Mouse (Mus musculus): Measurements from ENCODE around the gene Lce1h.

Lce1h gene

DNA sequence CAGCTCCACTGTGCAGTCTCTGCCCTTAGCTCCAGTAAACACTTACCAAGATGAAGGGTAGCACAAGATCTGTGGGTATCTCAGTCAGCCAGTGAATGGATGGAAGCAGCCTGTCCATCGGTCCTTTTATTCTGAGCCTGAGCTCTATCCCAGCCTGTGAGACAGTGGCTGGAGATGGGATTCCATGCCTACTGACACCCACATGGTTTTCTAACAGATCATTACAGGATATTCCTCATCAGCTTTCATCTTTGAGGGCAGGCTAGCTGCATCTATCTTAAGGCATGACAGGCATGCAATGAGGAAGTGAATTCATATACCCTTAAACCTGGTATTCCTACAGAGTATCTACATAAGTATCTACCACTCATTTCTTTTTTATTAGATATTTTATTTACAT is at the start of gene Lce1h:
Gene Lce1h, minus strand, starts transcription at position 101 of the 400 bp plus-strand sequence.
- no peak for DNase-seq (ENCODE audit: low spot score)

DNA sequence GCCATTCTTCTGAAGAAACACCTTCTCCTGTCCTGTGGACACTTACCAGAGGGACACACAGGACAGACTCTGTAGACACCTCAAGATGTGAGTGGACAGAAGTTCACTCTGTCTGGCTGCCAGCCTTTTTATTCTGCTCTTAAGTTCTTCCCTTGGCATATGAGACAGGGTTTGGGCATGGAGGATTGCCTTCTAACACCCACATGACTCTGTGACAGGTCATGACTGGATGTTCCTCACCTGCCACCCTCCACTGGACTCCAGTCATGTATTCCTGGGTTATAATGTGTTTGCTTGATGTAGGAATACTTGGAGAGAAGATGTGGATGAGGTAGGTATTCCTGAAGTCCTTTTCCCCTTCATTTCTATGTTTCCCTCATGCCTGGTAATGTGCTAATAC is 42.9 kb upstream of the Lce1h start, which contains the start of gene Lce1k:
Gene Lce1k, minus strand, starts transcription at position 101 of the 400 bp plus-strand sequence.
- DNase-seq (ENCODE audit: low spot score): no peak

DNA sequence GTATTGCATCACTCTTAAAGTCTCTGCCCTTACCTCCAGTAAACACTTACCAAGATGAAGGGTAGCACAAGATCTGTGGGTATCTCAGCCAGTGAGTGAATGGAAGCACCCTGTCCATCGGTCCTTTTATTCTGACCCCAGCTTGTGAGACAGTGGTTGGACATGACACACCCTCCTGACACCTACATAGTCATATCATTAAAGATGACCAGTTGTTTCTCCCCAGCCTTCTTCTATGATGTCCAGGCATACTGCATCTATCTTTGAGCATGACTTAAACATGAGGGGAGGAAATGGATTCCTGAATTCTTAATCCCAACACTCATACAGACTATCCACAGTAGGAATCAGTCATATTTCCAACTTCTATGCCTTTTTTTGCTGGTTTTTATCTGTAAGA is 25.5 kb upstream of the Lce1h start, which contains the start of gene Lce1j:
Gene Lce1j, minus strand, starts transcription at position 101 of the 400 bp plus-strand sequence.
- no peak for DNase-seq (ENCODE audit: low spot score)

DNA sequence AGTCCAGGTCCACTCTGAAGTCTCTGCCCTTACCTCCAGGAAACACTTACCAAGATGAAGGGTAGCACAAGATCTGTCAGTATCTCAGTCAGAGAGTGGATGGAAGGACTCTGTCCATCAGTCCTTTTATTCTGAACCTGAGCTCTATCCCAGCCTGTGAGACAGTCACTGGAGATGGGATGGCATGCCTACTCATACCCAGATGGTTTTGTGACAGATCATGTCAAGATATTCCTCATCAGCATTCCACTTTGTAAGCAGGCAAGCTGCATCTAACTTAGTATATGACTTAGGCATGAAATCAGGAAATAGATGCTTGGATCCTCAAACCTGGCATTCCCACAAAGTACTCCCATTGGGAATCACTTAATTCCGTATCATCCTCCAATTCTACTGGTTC is 13.9 kb upstream of the Lce1h start, which contains the start of gene Lce1i:
Gene Lce1i, minus strand, starts transcription at position 101 of the 400 bp plus-strand sequence.
- DNase-seq (ENCODE audit: low spot score): no peak

DNA sequence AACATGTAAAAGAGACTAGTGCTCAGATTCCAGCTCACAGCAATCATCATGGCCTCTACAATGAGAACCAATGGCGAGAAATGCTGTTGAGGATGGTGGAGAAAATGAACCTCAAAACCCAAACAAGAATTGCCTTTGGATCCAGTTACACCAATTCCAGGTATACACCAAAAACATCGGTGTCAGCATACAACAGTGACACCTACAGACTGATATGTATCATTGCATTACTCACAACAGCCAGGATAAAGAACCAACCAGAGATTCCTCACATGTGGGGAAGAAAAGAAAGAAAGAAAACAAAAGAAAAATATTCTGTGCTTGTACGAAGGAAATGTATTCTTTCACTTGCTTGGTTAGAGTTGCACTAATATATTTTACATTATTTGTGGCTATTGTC is 6.7 kb upstream of the Lce1h start:
- DNase-seq (ENCODE audit: low spot score): no peak

DNA sequence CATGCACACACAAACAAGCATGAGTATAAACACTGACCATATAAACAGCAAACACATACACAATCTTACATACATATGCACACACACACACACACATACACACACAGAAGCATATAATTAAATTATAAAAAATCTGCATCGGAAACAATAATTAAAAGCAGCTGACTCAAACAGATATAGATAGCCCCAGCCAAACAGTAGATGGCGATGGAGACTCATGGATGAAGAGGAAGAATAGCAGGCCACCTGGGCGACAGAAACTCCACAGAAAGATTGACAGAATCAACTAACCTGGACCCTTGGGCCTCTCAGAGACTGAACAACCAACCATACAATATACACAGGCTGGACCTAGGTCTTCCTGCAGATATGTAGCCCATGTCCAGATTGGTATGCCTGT is 11.7 kb downstream of the Lce1h start:
- DNase-seq (ENCODE audit: low spot score): no peak

DNA sequence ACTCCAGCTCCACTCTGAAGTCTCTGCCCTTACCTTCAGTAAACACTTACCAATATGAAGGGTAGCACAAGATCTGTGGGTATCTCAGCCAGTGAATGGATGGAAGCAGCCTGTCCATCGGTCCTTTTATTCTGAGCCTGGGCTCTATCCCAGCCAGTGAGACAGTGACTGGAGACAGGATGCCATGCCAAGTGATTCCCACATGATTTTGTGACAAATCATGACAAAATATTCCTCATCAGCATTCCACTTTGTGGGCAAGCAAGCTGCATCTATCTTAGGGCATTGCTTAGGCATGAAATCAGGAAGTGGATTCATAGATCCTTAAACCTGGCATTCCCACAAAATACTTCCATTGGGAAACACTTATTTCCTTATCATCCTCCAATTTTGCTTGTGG is 12.6 kb downstream of the Lce1h start, which contains the start of gene Lce1g:
Gene Lce1g, minus strand, starts transcription at position 101 of the 400 bp plus-strand sequence.
- no peak for DNase-seq (ENCODE audit: low spot score)

DNA sequence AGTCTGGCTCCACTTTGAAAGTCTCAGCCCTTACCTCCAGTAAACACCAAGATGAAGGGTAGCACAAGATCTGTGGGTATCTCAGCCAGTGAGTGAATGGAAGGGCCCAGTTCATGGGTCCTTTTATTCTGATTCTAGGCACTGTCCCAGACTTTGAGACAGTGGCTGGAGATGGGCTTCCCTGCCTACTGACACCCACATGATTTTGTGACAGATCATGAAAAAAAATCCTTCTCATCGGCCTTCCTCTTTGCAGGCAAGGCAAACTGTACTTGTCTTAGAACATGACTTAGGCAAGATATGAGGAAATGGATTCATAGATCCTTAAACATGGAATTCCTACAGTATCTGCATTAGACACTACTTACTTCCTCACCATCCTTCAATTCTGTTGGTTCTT is 25.9 kb downstream of the Lce1h start, which contains the start of gene Gm38119:
Gene Gm38119, minus strand, starts transcription at position 101 of the 400 bp plus-strand sequence.
- DNase-seq (ENCODE audit: low spot score): no peak

DNA sequence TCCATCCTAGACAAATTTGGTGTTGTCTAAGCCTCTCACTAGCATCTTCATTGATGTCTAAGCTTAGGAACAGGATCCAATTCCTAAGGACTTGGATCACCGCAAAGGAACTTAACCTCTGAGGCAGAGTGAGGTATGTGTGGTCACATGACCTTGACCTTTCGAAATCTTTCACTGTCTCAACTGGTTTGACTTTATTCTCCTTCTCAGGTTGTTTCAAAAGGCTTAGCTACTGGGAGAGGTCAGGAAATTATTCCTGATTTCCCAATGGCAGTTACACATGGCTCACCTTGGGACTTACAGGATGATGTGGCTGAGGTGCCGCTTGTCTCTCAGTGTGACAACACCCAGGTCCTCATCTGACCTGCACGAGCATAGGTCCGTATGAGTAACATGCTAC is 42.2 kb downstream of the Lce1h start:
- no peak for DNase-seq (ENCODE audit: low spot score)

DNA sequence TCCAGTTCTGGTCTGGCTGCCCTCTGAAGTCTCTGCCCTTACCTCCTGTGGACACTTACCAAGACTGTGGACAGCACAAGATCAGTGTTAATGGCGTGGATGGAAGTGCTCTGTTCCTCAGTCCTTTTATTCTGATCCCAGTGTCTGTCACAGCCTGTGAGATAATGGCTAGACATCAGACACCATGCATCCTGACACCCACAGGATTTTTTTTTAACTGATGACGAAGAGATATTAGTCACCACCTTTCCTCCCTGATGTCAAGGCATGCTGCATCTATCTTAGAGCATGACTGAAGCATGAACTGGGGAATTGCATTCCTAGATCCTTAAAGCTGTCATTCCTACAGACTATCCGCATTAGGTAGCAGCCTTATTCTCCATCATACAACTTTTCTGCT is 44.6 kb downstream of the Lce1h start, which contains the start of gene Lce1f:
Gene Lce1f, minus strand, starts transcription at position 101 of the 400 bp plus-strand sequence.
- DNase-seq (ENCODE audit: low spot score): no peak

DNA sequence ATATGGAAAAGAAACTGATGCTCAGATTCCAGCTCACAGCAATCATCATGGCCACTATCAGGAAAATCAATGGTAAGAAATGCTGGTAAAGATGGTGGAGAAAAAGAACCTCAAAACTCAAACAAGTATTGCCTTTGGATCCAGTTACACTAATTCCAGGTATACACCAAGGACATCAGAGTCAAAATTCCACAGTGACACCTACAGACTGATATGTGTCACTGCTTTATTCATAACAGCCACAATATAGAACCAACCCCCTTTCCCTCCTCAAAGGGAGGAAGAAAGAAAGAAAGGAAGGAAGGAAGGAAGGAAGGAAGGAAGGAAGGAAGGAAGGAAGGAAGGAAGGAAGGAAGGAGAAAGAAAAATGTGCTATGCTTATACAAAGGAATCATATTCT is 49.7 kb downstream of the Lce1h start:
- no peak for DNase-seq (ENCODE audit: low spot score)

All from urinary bladder, postnatal 25 days (tissue).